Mouse (Mus musculus) small intestine, adult 2 months (tissue): ENCODE data around the gene Zfp628. TPM values are rescaled to one million over a fixed set of nuclear protein-coding genes. Genes with fewer than 3 reads are reported as not detected.

Experiments used
- H3K27ac ChIP-seq: fragments of 200-500 bp; 2 replicates; pipeline ENCODE4 v1.5.1; 2012; ENCODE audit warnings: low read depth, low read length, control low read depth, inconsistent platforms; ENCODE audit not compliant: insufficient read depth
- H3K27me3 ChIP-seq: fragments of 200-500 bp; 2 replicates; pipeline ENCODE4 v1.6.1; 2012; ENCODE audit warnings: mild to moderate bottlenecking, moderate library complexity, low read length, inconsistent platforms; ENCODE audit not compliant: control insufficient read depth, insufficient read depth
- H3K36me3 ChIP-seq: fragments of 200-500 bp; 2 replicates; pipeline ENCODE4 v1.6.1; 2012; ENCODE audit warnings: mild to moderate bottlenecking, low read length, control low read depth, inconsistent platforms; ENCODE audit not compliant: control insufficient read depth, insufficient read depth
- H3K4me1 ChIP-seq: fragments of 200-500 bp; 2 replicates; pipeline ENCODE4 v1.6.1; 2012; ENCODE audit warnings: low read length, inconsistent platforms, mixed read lengths; ENCODE audit not compliant: control insufficient read depth, insufficient read depth, insufficient read length
- H3K4me3 ChIP-seq: fragments of 200-500 bp; 2 replicates; pipeline ENCODE4 v1.5.1; 2012; ENCODE audit warnings: low read depth, mild to moderate bottlenecking, control low read depth, inconsistent platforms, low read length, moderate library complexity
- CTCF ChIP-seq: fragments of 200-500 bp; IDR thresholded peaks from 2 replicates; pipeline ENCODE4 v1.5.1; 2012; ENCODE audit warnings: low read depth, mild to moderate bottlenecking, control low read depth, inconsistent platforms, low read length, moderate library complexity, mixed read lengths; ENCODE audit not compliant: insufficient replicate concordance, insufficient read length; ENCODE audit errors: extremely low read depth
- POLR2A ChIP-seq: fragments of 200-500 bp; IDR thresholded peaks from 2 replicates; pipeline ENCODE4 v1.6.1; 2012; ENCODE audit warnings: low read depth, mild to moderate bottlenecking, control low read depth, inconsistent platforms, low read length, moderate library complexity
- WGBS: fragments of 180-500 bp; shearing (Covaris S2); methylation state at CpG from one replicate; pipeline ENCODE4 v1.1.7; 2018; 5-methylcytosine and 5-hydroxymethylcytosine counted together
- polyA plus RNA-seq: library from polyadenylated mRNA; depleted of rRNA; stranded (reverse); fragments of >200 nt; gene quantifications from 2 replicates; pipeline ENCODE4 v1.2.3, GENCODE M21; 2012; rRNA removed

Zfp628 gene
- polyA plus RNA-seq, 1 experiment, result 41.4 TPM

DNA sequence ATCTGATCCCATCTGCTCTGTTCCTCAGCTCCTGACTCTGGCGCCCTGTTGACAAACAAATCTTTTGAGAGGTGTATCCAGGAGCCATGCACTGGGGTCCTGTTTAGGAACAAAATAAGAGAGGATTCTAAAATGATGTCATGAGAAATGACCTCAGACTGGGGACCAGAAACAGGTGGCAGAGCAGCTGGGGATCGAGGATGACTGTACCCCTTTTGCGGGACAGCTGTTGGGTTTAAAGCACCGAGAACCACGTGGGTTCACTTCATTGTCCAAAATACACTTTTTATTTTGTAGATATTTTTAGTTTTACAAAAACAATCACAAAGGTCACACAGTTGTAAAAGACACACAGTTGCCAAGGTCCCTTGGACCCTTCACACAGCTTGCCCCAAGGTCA lies 50.0 kb downstream of the Zfp628 start:
- Histone ChIP-seq H3K4me1 (no peaks in the 10 kb centered on the region), H3K27me3 (no peaks in the 10 kb centered on the region), H3K4me3 (no peak overlapping the region), H3K27ac (no peak overlapping the region), H3K36me3 (no peaks in the 10 kb centered on the region)
- 75% methylated on average over 5 of the region's 5 CpGs for WGBS
- TF ChIP-seq CTCF, result no peak
- no peak for TF ChIP-seq POLR2A

DNA sequence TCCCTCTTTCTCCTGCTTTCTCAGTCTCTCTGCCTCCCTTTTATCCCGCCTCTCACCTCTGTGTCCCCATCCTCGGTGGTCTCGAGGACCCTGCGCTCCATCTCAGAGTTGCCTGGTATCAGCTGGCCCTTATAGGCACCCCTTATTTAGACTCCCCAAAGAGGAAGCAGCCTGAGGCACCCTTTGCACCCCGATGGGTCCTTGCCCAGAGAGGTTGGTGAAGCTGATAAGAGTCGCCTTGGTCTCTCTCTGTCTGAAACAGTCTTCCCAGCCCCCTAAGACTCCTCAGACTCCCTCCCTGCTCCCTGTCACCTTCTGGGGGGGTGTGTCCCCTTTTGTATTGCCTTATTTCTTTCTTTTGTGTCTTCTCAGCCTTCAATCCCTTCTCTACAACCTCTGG lies 56.1 kb downstream of the Zfp628 start, which contains the start of gene Sbk3:
Sbk3 (minus strand) TSS at position 101 of the 400 bp plus-strand sequence.
- 32% methylated on average over 6 of the region's 6 CpGs for WGBS
- no peaks in the 10 kb centered on the region for H3K27me3 ChIP-seq
- no peak within 1 kb of the TSS for H3K27ac ChIP-seq
- no peaks in the 10 kb centered on the region for H3K4me1 ChIP-seq
- no peaks in the 10 kb centered on the region for H3K36me3 ChIP-seq
- TF ChIP-seq POLR2A (no peak), CTCF (no peak)
- H3K4me3 ChIP-seq, result no peak within 1 kb of the TSS

Other genes with a start within 250 kb of the Zfp628 start
- gene Hspbp1, start 230.1 kb upstream of the Zfp628 start, polyA plus RNA-seq, result 23.4 and 29.0 TPM in 2 replicates
- gene Brsk1, start 224.6 kb upstream of the Zfp628 start, polyA plus RNA-seq, result 1.6 and 1.9 TPM in 2 replicates
- 44.4 and 122 TPM in 2 replicates for gene Tmem150b, start 190.0 kb upstream of the Zfp628 start, polyA plus RNA-seq
- gene Kmt5c, start 175.1 kb upstream of the Zfp628 start, polyA plus RNA-seq, result 94.7 and 254 TPM in 2 replicates
- gene Cox6b2, start 162.1 kb upstream of the Zfp628 start, polyA plus RNA-seq, result 5.7 and 45.8 TPM in 2 replicates
- gene Fam71e2, start 143.9 kb upstream of the Zfp628 start, polyA plus RNA-seq, result not detected in 2 replicates
- gene Il11, start 132.4 kb upstream of the Zfp628 start, polyA plus RNA-seq, result 0.25 and 0.32 TPM in 2 replicates
- gene Tmem190, start 132.3 kb upstream of the Zfp628 start, polyA plus RNA-seq, result not detected in 2 replicates
- gene Tmem238, start 125.6 kb upstream of the Zfp628 start, polyA plus RNA-seq, result 225 and 544 TPM in 2 replicates
- gene Rpl28, start 122.3 kb upstream of the Zfp628 start, polyA plus RNA-seq, result 141 and 355 TPM in 2 replicates
- 78.5 and 131 TPM in 2 replicates for gene Ube2s, start 102.6 kb upstream of the Zfp628 start, polyA plus RNA-seq
- 0.48 and 0.83 TPM in 2 replicates for gene Shisa7, start 70.5 kb upstream of the Zfp628 start, polyA plus RNA-seq
- gene Isoc2b, start 45.0 kb upstream of the Zfp628 start, polyA plus RNA-seq, result 12.4 and 18.9 TPM in 2 replicates
- 13.4 and 15.5 TPM in 2 replicates for gene Isoc2a, start 38.1 kb upstream of the Zfp628 start, polyA plus RNA-seq
- gene Gm36210, start 8.7 kb upstream of the Zfp628 start, polyA plus RNA-seq, result not detected in 2 replicates
- 4.3 and 6.2 TPM in 2 replicates for gene Nat14, start 6.8 kb downstream of the Zfp628 start, polyA plus RNA-seq
- 3.3 and 4.5 TPM in 2 replicates for gene Ssc5d, start 10.6 kb downstream of the Zfp628 start, polyA plus RNA-seq
- 0.06 and 0.11 TPM in 2 replicates for gene Sbk2, start 49.2 kb downstream of the Zfp628 start, polyA plus RNA-seq
- gene Sbk3, start 56.0 kb downstream of the Zfp628 start, polyA plus RNA-seq, result not detected in 2 replicates
- gene Zfp579, start 80.9 kb downstream of the Zfp628 start, polyA plus RNA-seq, result 24.7 and 52.4 TPM in 2 replicates
- 25.2 and 51.0 TPM in 2 replicates for gene Zfp524, start 99.2 kb downstream of the Zfp628 start, polyA plus RNA-seq
- 14.5 and 31.4 TPM in 2 replicates for gene Fiz1, start 99.5 kb downstream of the Zfp628 start, polyA plus RNA-seq
- 0.35 TPM in 1 of 2 replicates, not detected in the other for gene Gm44973, start 100.3 kb downstream of the Zfp628 start, polyA plus RNA-seq
- gene Zfp865, start 105.2 kb downstream of the Zfp628 start, polyA plus RNA-seq, result 20.0 and 37.3 TPM in 2 replicates
- 0.76 and 0.81 TPM in 2 replicates for gene Ccdc106, start 105.3 kb downstream of the Zfp628 start, polyA plus RNA-seq
- gene 4632433K11Rik, start 118.9 kb downstream of the Zfp628 start, polyA plus RNA-seq, result not detected in 2 replicates
- 3.2 and 7.7 TPM in 2 replicates for gene Zfp784, start 123.2 kb downstream of the Zfp628 start, polyA plus RNA-seq
- 12.2 and 17.6 TPM in 2 replicates for gene Zfp580, start 136.3 kb downstream of the Zfp628 start, polyA plus RNA-seq
- gene U2af2, start 146.9 kb downstream of the Zfp628 start, polyA plus RNA-seq, result 76.6 and 150 TPM in 2 replicates
- 240 and 483 TPM in 2 replicates for gene Epn1, start 165.0 kb downstream of the Zfp628 start, polyA plus RNA-seq
- not detected in 2 replicates for gene Rfpl4, start 201.7 kb downstream of the Zfp628 start, polyA plus RNA-seq
- gene Rasl2-9, start 210.7 kb downstream of the Zfp628 start, polyA plus RNA-seq, result 0.09 and 0.43 TPM in 2 replicates
- not detected in 2 replicates for gene Vmn1r55, start 234.5 kb downstream of the Zfp628 start, polyA plus RNA-seq